ENCODE assay signal across 9 mouse cellular contexts in the genomic region with DNA sequence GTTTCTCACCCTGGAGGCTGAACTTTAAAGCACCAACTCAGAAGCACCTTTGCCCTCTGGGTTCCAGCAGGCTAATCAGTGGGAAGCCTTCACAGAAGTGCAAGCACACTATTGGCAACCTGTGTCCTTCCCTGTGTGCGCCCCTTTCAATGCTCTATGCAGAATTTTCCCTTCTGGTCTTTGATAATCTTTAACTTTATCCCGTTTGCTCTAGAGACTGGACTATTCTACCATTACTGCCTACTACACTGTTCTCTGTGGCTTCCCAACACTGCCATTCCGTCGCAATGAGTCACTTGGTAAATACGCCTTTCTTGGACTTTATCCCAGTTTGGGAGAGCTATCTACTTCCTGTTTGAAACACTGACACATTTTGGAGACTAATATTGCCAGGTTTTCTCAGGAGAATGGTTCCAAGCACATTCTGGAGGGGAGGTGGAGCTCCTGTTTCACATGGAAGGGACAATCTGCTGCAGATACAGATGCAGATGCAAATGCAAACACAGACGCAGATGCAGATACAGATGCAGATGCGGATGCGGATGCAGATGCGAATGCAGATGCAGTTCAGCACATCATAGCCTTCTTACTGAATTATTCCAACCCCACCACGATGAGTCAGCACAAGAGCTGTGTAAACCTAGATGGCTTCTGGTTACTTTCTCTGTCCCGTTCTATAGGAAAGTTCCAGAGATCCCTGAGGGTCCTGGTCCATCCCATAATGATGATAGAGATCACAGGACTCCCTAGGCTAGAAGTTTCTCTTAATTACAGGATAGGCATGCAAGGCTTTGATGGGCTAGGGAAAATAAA. TPM values are rescaled to one million over a fixed set of nuclear protein-coding genes. Genes with fewer than 3 reads are reported as not detected.
DNase-seq lines count a peak whose midpoint lies in the region; ATAC-seq lines count a peak whose summit lies in the region.
"Had no signal": no experiment of that assay in that cellular context is flagged by ENCODE, and none has a peak within 500 bp of the region (broad histone marks: within the 10 kb centered on the region; RNA-seq: fewer than 3 reads in every experiment).

No protein-coding gene starts in this region.

- 66% methylated on average over 11 of the region's 11 CpGs for WGBS in kidney, embryonic 15.5 days
- 49% methylated on average over 11 of the region's 11 CpGs for WGBS in liver, embryonic 15.5 days (ENCODE audit: insufficient replicate concordance)
- 85% methylated on average over 11 of the region's 11 CpGs for WGBS in midbrain, embryonic 11.5 days
- 85% methylated on average over 11 of the region's 11 CpGs for WGBS in forebrain, embryonic 13.5 days

- peak; percentile 43 for DNase-seq in testis, postnatal 14 days (ENCODE audit: low spot score)
- no peak for DNase-seq in testis, postnatal 10 days (ENCODE audit: low spot score)
- DNase-seq in heart, adult 11 months: peak; percentile 98
- DNase-seq in urinary bladder, postnatal 36 days (ENCODE audit: low spot score in 2 of 2): peak; percentile 41 to 43
- no peak for DNase-seq in midbrain, embryonic 11.5 days (ENCODE audit: low spot score, missing footprints)

- H3K4me3 ChIP-seq in kidney, embryonic 15.5 days (replicated peaks): no peak overlapping the region
- H3K4me3 ChIP-seq in liver, embryonic 15.5 days (replicated peaks): no peak overlapping the region
- H3K4me3 ChIP-seq in midbrain, embryonic 11.5 days (ENCODE audit: low read depth, low read length): no peak overlapping the region
- no peak overlapping the region for H3K4me3 ChIP-seq in forebrain, embryonic 13.5 days
- H3K4me3 ChIP-seq: limb, embryonic 15.5 days had no signal

- H3K27me3 ChIP-seq in kidney, embryonic 15.5 days: no peaks in the 10 kb centered on the region
- H3K27me3 ChIP-seq in liver, embryonic 15.5 days: no peaks in the 10 kb centered on the region
- H3K27me3 ChIP-seq in midbrain, embryonic 11.5 days (ENCODE audit: control insufficient read depth, insufficient read depth, low read length): no peaks in the 10 kb centered on the region
- no peaks in the 10 kb centered on the region for H3K27me3 ChIP-seq in forebrain, embryonic 13.5 days
- H3K27me3 ChIP-seq: limb, embryonic 15.5 days had no signal

- 0 out of 2 replicates have a peak overlapping the region, but pooled peaks have one; percentile 4 for H3K4me2 ChIP-seq in kidney, embryonic 15.5 days
- H3K4me2 ChIP-seq in liver, embryonic 15.5 days: no peak overlapping the region; the same call in 1 of the 2 replicates
- H3K4me2 ChIP-seq in midbrain, embryonic 11.5 days: no peak overlapping the region
- no peak overlapping the region for H3K4me2 ChIP-seq in forebrain, embryonic 13.5 days
- H3K4me2 ChIP-seq: limb, embryonic 15.5 days had no signal

- H3K4me1 ChIP-seq in kidney, embryonic 15.5 days: peaks cover 25% of the 10 kb centered on the region
- peaks cover 10% of the 10 kb centered on the region; the same call in 1 of the 2 replicates for H3K4me1 ChIP-seq in liver, embryonic 15.5 days (replicated peaks)
- no peaks in the 10 kb centered on the region for H3K4me1 ChIP-seq in midbrain, embryonic 11.5 days (ENCODE audit: control insufficient read depth, insufficient read depth, low read length)
- H3K4me1 ChIP-seq in forebrain, embryonic 13.5 days: no peaks in the 10 kb centered on the region; the same call in 1 of the 2 replicates

- peak overlapping the region; percentile 72 for H3K27ac ChIP-seq in kidney, embryonic 15.5 days
- peak overlapping the region; percentile 55 for H3K27ac ChIP-seq in liver, embryonic 15.5 days (replicated peaks)
- no peak overlapping the region for H3K27ac ChIP-seq in midbrain, embryonic 11.5 days (ENCODE audit: low read depth, low read length)
- H3K27ac ChIP-seq in forebrain, embryonic 13.5 days: no peak overlapping the region
- H3K27ac ChIP-seq: limb, embryonic 15.5 days had no signal

- H3K9ac ChIP-seq in kidney, embryonic 15.5 days: no peak overlapping the region
- no peak overlapping the region for H3K9ac ChIP-seq in liver, embryonic 15.5 days
- no peak overlapping the region for H3K9ac ChIP-seq in midbrain, embryonic 11.5 days (ENCODE audit: low read length)
- H3K9ac ChIP-seq in forebrain, embryonic 13.5 days: no peak overlapping the region
- H3K9ac ChIP-seq: limb, embryonic 15.5 days had no signal

- no peaks in the 10 kb centered on the region for H3K36me3 ChIP-seq in kidney, embryonic 15.5 days
- no peaks in the 10 kb centered on the region for H3K36me3 ChIP-seq in liver, embryonic 15.5 days (replicated peaks)
- no peaks in the 10 kb centered on the region for H3K36me3 ChIP-seq in midbrain, embryonic 11.5 days (ENCODE audit: control insufficient read depth, insufficient read depth, low read length)
- H3K36me3 ChIP-seq in forebrain, embryonic 13.5 days (ENCODE audit: poor library complexity, severe bottlenecking): no peaks in the 10 kb centered on the region
- H3K36me3 ChIP-seq: limb, embryonic 15.5 days had no signal

- no peaks in the 10 kb centered on the region for H3K9me3 ChIP-seq in kidney, embryonic 15.5 days (replicated peaks)
- H3K9me3 ChIP-seq in liver, embryonic 15.5 days (replicated peaks): no peaks in the 10 kb centered on the region
- H3K9me3 ChIP-seq in midbrain, embryonic 11.5 days (ENCODE audit: control insufficient read depth, low read length): no peaks in the 10 kb centered on the region
- H3K9me3 ChIP-seq in forebrain, embryonic 13.5 days (replicated peaks): no peaks in the 10 kb centered on the region
- H3K9me3 ChIP-seq: limb, embryonic 15.5 days had no signal

- ATAC-seq in kidney, embryonic 15.5 days (replicated peaks; ENCODE audit: low FRiP score): peak; percentile 84
- ATAC-seq in liver, embryonic 15.5 days (ENCODE audit: insufficient read depth): peak; percentile 76
- no peak for ATAC-seq in midbrain, embryonic 11.5 days (ENCODE audit: low FRiP score)
- ATAC-seq in forebrain, embryonic 13.5 days: no peak

RNA-seq across cellular contexts. Expression of a gene that starts 34.4 kb away (rescaled TPM):
- 8.2 and 10.4 TPM in 2 replicates for polyA plus RNA-seq in kidney, embryonic 15.5 days (2015; fragmentation: Nextera tagmentation; extraction: Ambion mirVana)
- polyA plus RNA-seq in liver, embryonic 15.5 days (2015; fragmentation: Nextera tagmentation; extraction: Ambion mirVana): 2.9 and 3.1 TPM in 2 replicates
- polyA plus RNA-seq in midbrain, embryonic 11.5 days (2014; fragmentation: Nextera tagmentation; extraction: Ambion mirVana): 12.2 and 13.3 TPM in 2 replicates
- 9.4 and 10.4 TPM in 2 replicates for polyA plus RNA-seq in forebrain, embryonic 13.5 days (2015; fragmentation: Nextera tagmentation; extraction: Ambion mirVana)

Comparison
In these comparisons a context has a peak if more than half of its experiments do, and no peak if none do; other contexts are left out.
1. DNase-seq: peak in testis, postnatal 14 days (single experiment), heart, adult 11 months (single experiment) and urinary bladder, postnatal 36 days (2 of 2); none in testis, postnatal 10 days (single experiment) and midbrain, embryonic 11.5 days (single experiment).
2. ATAC-seq: peak in kidney, embryonic 15.5 days (single experiment) and liver, embryonic 15.5 days (single experiment); none in midbrain, embryonic 11.5 days (single experiment) and forebrain, embryonic 13.5 days (single experiment).
3. H3K27ac ChIP-seq: peak in kidney, embryonic 15.5 days (single experiment) and liver, embryonic 15.5 days (single experiment); none in midbrain, embryonic 11.5 days (single experiment) and forebrain, embryonic 13.5 days (single experiment).